Mouse (Mus musculus): Measurements from ENCODE around the gene Gm7168. TPM values are rescaled to one million over a fixed set of nuclear protein-coding genes. Genes with fewer than 3 reads are reported as not detected.
"Not testable (repeated sequence)": the region's sequence is repeated elsewhere in the genome, so short reads cannot be mapped to it uniquely, and the experiment has no call there.

Gene Gm7168
- total RNA-seq, 2 experiments from 2014 or later: not detected

DNA sequence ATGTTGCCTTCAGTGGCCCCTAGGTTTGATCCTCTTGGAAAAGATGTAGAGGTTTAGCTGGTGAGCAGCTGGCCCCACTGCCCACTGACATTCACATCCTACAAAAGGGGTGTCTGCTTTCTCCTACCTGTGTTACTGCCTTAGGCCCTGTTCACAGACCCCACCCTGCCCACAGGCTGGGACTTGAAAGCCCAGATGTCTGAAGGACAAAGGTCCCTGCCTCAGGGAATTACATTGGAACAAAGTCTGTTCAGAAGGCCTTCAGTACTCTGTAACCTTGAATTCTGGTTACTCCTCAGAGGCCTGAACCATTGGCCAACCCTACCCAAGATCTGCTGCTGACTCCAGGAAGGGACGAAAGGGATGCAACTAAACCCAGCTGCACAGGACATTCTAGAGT, 39.5 kb downstream of the Gm7168 start:
- DNase-seq (ENCODE audit: low spot score in 2 of 2): no peak

DNA sequence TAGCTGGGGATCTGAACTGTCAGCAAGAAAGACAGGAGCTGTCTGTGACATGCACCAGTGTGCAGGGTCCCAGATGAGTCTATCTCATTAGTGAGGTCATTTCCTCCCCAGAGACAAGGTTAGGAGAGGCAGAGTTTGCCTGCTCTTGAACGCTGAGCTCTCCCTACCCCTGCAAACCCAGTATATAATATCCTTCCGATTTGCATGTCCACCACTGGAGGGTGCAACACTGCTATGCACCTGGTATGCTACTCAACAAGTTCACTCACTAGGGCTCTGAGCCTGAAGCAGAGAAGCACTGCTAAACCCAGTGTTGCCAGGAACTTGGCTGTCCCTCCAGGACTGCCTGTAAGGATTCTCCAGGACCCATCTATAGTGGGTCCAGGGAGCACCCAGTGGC, 45.3 kb downstream of the Gm7168 start:
- DNase-seq (ENCODE audit: low spot score in 2 of 2): not testable (repeated sequence)

Other genes starting within 250 kb of the Gm7168 start
- gene Afdn, start 187.8 kb upstream of the Gm7168 start, total RNA-seq (2021): 100 to 1,000 TPM; 106 to 112 TPM
- gene Tcte2, start 186.5 kb upstream of the Gm7168 start, total RNA-seq (2021): 10 to 100 TPM; 15.1 to 17.0 TPM
- gene Gm7356, start 55.3 kb downstream of the Gm7168 start, total RNA-seq (2021): not detected
- not detected for gene Gm7358, start 111.2 kb downstream of the Gm7168 start, total RNA-seq (2021)

Measured in layer of hippocampus, postnatal 14 days (tissue).